Mouse (Mus musculus): ENCODE measurements around the gene Asic1. TPM values are rescaled to one million over a fixed set of nuclear protein-coding genes. Genes with fewer than 3 reads are reported as not detected.
"Not testable (repeated sequence)": the region's sequence is repeated elsewhere in the genome, so short reads cannot be mapped to it uniquely, and the experiment has no call there.

Asic1 gene
- polyA plus RNA-seq, 1 experiment from 2014 or later = 4.1 TPM

DNA sequence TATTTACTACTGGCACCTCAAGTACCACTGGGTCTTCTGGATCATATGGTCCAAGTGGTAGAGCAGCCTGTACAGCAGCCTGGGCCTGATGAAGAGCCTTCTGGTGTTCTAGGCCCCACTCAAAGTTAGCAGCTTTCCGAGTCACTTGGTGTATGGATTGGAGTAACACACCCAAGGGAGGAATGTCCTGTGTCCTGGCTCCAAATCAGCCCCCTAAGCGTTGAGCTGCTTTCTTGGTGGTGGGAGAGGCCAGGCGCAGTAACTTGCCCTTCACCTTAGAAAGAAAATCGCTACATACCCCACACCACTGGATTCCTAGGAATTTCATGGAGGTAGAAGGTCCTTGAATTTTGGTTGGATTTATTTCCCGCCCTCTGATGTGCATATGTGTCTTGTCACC lies 14.0 kb downstream of the Asic1 start:
- 91% methylated on average over 5 of the region's 5 CpGs for WGBS
- no peak for ATAC-seq (ENCODE audit: low read depth)
- Histone ChIP-seq H3K9ac (ENCODE audit: low read depth, low read length) (no peak overlapping the region), H3K27me3 (replicated peaks; ENCODE audit: control insufficient read depth, insufficient read depth, low read length) (no peaks in the 10 kb centered on the region), H3K36me3 (ENCODE audit: control insufficient read depth, insufficient read depth, low read length) (no peaks in the 10 kb centered on the region), H3K4me3 (ENCODE audit: low read depth, low read length) (no peak overlapping the region), H3K27ac (replicated peaks; ENCODE audit: low read depth, low read length) (no peak overlapping the region), H3K9me3 (ENCODE audit: control insufficient read depth, low read length) (no peaks in the 10 kb centered on the region), H3K4me1 (ENCODE audit: control insufficient read depth, insufficient read depth, low read length) (no peaks in the 10 kb centered on the region), H3K4me2 (ENCODE audit: low read depth, low read length) (no peak overlapping the region)
- no peak for DNase-seq (ENCODE audit: low spot score)

DNA sequence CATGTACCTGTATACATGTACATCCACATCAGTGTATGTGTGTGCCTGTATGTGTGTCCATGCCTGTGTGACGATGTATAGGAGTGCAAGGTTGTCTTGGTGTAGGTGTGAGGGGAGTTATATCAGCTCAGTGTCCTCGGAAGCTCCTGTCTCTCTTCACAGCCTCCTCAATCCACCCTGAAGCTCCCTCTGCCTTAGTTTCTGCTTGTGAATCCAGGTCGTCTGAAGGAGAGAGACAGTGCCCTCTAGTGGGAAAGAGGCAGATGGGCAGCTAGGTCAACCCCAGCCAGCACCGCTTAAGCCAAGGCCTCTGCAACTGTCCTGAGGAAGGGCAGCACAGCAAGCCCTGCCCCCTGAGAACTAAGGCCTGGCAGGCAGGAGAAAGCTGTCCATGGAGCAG lies 18.5 kb downstream of the Asic1 start:
- Histone ChIP-seq H3K4me1 (ENCODE audit: control insufficient read depth, insufficient read depth, low read length) (no peaks in the 10 kb centered on the region), H3K27me3 (replicated peaks; ENCODE audit: control insufficient read depth, insufficient read depth, low read length) (no peaks in the 10 kb centered on the region), H3K9ac (ENCODE audit: low read depth, low read length) (no peak overlapping the region), H3K9me3 (ENCODE audit: control insufficient read depth, low read length) (no peaks in the 10 kb centered on the region), H3K4me3 (ENCODE audit: low read depth, low read length) (no peak overlapping the region), H3K36me3 (ENCODE audit: control insufficient read depth, insufficient read depth, low read length) (no peaks in the 10 kb centered on the region), H3K27ac (replicated peaks; ENCODE audit: low read depth, low read length) (no peak overlapping the region), H3K4me2 (ENCODE audit: low read depth, low read length) (no peak overlapping the region)
- WGBS = 4% methylated on average over 4 of the region's 4 CpGs
- peak; percentile 69 for ATAC-seq (ENCODE audit: low read depth)
- DNase-seq (ENCODE audit: low spot score) = peak; percentile 77

DNA sequence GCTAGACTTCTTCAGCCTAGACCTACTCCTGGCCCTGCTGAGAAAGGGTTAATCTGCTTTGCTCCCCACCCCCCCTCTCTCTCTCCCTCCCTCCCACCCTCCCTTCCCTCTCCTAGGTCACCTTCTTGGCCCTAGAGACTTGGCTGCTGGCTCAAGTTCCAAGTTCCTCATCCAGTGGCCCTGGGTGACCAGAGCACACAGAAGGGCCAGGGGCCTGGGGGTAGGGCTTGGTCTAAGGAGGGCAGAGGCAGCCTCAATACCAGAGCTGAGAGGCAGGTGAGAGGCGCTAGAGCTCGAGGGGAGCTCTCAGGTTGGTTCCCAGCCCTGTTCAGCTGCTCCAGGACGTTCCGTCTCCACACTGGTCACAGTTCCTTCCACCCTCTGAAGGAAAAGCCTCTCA lies 20.8 kb downstream of the Asic1 start:
- ATAC-seq (ENCODE audit: low read depth) (no peak), DNase-seq (ENCODE audit: low spot score) (no peak)
- Histone ChIP-seq H3K27ac (replicated peaks; ENCODE audit: low read depth, low read length) (no peak overlapping the region), H3K4me3 (ENCODE audit: low read depth, low read length) (no peak overlapping the region), H3K9me3 (ENCODE audit: control insufficient read depth, low read length) (no peaks in the 10 kb centered on the region), H3K36me3 (ENCODE audit: control insufficient read depth, insufficient read depth, low read length) (no peaks in the 10 kb centered on the region), H3K4me1 (ENCODE audit: control insufficient read depth, insufficient read depth, low read length) (no peaks in the 10 kb centered on the region), H3K4me2 (ENCODE audit: low read depth, low read length) (no peak overlapping the region), H3K27me3 (replicated peaks; ENCODE audit: control insufficient read depth, insufficient read depth, low read length) (no peaks in the 10 kb centered on the region), H3K9ac (ENCODE audit: low read depth, low read length) (no peak overlapping the region)
- 9% methylated on average over 4 of the region's 4 CpGs for WGBS

DNA sequence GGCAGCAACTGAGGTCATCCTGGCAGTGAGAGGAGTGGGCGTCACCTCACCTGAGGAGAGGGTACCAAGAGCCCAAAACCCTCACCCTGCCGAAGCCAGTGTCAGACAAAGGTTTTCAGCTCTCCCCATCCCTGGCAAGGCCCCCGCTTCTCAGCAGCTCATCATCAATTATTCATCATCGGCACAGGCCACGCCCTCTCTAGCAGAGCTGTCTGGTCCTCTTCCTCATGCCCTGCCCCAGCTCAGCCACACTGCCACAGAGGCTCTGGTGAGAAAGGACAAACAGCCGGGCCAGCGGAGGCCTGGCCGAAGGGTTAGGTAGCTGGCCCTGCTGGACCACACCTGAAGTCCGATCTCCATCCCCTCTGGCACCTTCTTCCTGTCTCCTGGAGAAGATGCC lies 21.8 kb downstream of the Asic1 start:
- Histone ChIP-seq H3K27ac (replicated peaks; ENCODE audit: low read depth, low read length) (no peak overlapping the region), H3K9me3 (ENCODE audit: control insufficient read depth, low read length) (no peaks in the 10 kb centered on the region), H3K27me3 (replicated peaks; ENCODE audit: control insufficient read depth, insufficient read depth, low read length) (no peaks in the 10 kb centered on the region), H3K36me3 (ENCODE audit: control insufficient read depth, insufficient read depth, low read length) (no peaks in the 10 kb centered on the region), H3K4me3 (ENCODE audit: low read depth, low read length) (no peak overlapping the region), H3K4me1 (ENCODE audit: control insufficient read depth, insufficient read depth, low read length) (no peaks in the 10 kb centered on the region), H3K9ac (ENCODE audit: low read depth, low read length) (no peak overlapping the region), H3K4me2 (ENCODE audit: low read depth, low read length) (no peak overlapping the region)
- ATAC-seq (ENCODE audit: low read depth) (no peak), DNase-seq (ENCODE audit: low spot score) (no peak)
- WGBS = 59% methylated on average over 5 of the region's 9 CpGs

DNA sequence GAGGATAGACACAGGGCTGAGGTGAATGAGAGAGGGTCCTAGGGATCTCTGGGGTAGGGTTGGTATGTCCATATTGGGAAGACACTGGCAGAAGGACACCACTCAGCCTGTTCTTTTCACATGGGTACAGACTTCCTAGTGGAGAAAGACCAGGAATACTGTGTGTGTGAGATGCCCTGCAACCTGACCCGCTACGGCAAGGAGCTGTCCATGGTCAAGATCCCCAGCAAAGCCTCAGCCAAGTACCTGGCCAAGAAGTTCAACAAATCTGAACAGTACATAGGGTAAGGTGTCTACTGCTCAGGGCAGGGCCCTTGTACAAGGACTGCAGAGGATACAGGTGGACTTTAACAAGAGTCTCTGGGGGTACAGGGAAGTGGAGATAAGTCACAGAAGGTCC lies 27.1 kb downstream of the Asic1 start:
- no peak for DNase-seq (ENCODE audit: low spot score)
- Histone ChIP-seq H3K4me1 (ENCODE audit: control insufficient read depth, insufficient read depth, low read length) (no peaks in the 10 kb centered on the region), H3K27ac (replicated peaks; ENCODE audit: low read depth, low read length) (no peak overlapping the region), H3K9me3 (ENCODE audit: control insufficient read depth, low read length) (no peaks in the 10 kb centered on the region), H3K4me2 (ENCODE audit: low read depth, low read length) (no peak overlapping the region), H3K27me3 (replicated peaks; ENCODE audit: control insufficient read depth, insufficient read depth, low read length) (no peaks in the 10 kb centered on the region), H3K4me3 (ENCODE audit: low read depth, low read length) (no peak overlapping the region), H3K9ac (ENCODE audit: low read depth, low read length) (no peak overlapping the region), H3K36me3 (ENCODE audit: control insufficient read depth, insufficient read depth, low read length) (no peaks in the 10 kb centered on the region)
- WGBS = 0% methylated on average over 2 of the region's 2 CpGs
- no peak for ATAC-seq (ENCODE audit: low read depth)

DNA sequence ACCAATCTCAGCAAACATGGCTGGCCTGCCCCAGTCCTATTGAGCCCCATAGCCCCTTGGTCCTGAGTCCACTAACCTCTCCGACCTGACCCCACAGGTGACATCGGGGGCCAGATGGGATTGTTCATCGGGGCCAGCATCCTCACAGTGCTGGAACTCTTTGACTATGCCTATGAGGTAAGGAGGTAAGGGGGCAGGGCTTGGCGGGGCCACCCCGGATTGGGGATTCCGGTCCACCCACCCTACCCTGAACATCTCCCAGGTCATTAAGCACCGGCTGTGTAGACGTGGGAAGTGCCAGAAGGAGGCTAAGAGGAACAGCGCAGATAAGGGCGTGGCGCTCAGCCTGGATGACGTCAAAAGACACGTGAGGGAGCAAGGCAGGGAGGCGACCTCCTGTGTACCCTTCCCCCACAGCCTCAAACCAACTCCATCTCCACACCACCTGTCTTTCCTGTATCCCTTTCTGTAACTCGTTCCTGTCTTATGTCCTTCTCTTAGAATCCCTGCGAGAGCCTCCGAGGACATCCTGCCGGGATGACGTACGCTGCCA lies 28.4 kb downstream of the Asic1 start:
- no peaks in the 10 kb centered on the region for H3K9me3 ChIP-seq (ENCODE audit: control insufficient read depth, low read length)
- H3K36me3 ChIP-seq (ENCODE audit: control insufficient read depth, insufficient read depth, low read length) = 0 out of 2 replicates have a peak, but pooled peaks cover 3% of the 10 kb centered on the region
- no peak for DNase-seq (ENCODE audit: low spot score)
- no peaks in the 10 kb centered on the region for H3K27me3 ChIP-seq (replicated peaks; ENCODE audit: control insufficient read depth, insufficient read depth, low read length)
- ATAC-seq (ENCODE audit: low read depth) = no peak
- H3K9ac ChIP-seq (ENCODE audit: low read depth, low read length) = no peak overlapping the region
- 33% methylated on average over 20 of the region's 20 CpGs for WGBS
- H3K27ac ChIP-seq (replicated peaks; ENCODE audit: low read depth, low read length) = no peak overlapping the region
- no peak overlapping the region for H3K4me3 ChIP-seq (ENCODE audit: low read depth, low read length)
- peaks cover 10% of the 10 kb centered on the region for H3K4me1 ChIP-seq (ENCODE audit: control insufficient read depth, insufficient read depth, low read length)
- no peak overlapping the region for H3K4me2 ChIP-seq (ENCODE audit: low read depth, low read length)

DNA sequence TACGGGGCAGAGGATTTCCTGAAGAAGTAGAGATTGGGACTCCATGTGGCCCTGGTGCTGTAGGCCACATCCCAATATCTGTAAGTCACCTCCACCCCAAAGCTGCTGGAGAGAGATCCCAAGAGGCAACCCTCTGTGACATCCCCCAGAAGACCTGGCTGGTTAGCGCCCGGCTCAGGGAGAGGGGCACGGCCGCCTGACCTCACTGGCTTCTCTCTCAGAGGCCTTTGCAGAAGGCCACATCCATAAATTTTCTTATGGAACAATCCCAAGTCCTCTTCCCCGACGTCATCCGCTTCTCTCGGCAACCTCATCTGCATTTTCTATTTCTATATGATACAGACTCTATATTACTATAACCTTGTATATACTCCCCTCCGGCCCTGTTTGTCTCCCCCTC lies 29.5 kb downstream of the Asic1 start:
- Histone ChIP-seq H3K27ac (replicated peaks; ENCODE audit: low read depth, low read length) (no peak overlapping the region), H3K4me2 (ENCODE audit: low read depth, low read length) (no peak overlapping the region), H3K4me3 (ENCODE audit: low read depth, low read length) (no peak overlapping the region), H3K4me1 (ENCODE audit: control insufficient read depth, insufficient read depth, low read length) (peaks cover 15% of the 10 kb centered on the region), H3K27me3 (replicated peaks; ENCODE audit: control insufficient read depth, insufficient read depth, low read length) (no peaks in the 10 kb centered on the region), H3K9ac (ENCODE audit: low read depth, low read length) (peak overlapping the region; percentile 25; the same call in 1 of the 2 replicates), H3K36me3 (ENCODE audit: control insufficient read depth, insufficient read depth, low read length) (peaks cover 14% of the 10 kb centered on the region), H3K9me3 (ENCODE audit: control insufficient read depth, low read length) (no peaks in the 10 kb centered on the region)
- whole genome bisulfite sequencing = 81% methylated on average over 8 of the region's 10 CpGs
- no peak for DNase-seq (ENCODE audit: low spot score)
- no peak for ATAC-seq (ENCODE audit: low read depth)

DNA sequence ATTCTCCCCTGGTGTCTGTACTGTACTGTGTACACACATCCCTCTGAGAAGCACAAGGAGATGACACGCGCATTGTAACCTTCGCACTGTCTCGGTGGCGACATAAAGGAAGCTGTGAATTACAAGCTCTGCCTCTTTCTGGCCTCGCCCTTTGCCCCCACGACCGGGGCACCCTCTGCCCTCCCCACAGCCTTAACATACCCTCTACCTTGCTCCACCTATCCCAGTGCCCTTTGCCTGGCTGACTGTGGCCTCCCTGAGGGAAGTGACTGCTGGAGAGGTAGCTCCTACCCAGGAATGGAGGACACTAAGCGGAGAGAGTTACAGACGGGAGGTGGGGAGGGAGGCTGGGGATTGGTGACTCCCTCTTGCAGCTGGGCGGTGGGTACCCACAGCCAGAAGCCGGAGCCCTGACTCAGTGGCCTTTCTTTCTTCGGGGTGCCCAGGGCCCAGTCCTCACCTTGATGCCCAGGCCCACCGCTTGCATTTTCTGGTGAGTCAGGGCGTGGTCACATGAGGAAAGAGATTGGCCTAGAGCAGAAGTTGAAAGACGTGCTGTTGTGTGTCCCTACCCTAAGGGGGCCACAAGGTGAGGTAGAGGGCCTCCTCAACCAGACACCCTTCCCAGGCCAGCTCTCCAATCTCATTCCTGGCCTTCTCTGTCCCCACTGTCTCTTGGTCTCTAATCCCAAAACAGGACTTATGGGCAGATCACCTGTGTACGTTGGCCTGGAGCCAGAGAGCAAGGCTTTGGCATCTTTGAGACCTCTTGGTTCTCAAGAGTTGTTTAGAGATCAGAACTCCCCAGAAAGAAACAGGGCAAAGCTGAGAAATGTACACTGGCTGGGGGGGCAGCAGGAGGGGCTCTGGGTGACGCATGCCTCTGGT lies 30.3 kb downstream of the Asic1 start:
- Histone ChIP-seq H3K4me3 (ENCODE audit: low read depth, low read length) (no peak overlapping the region), H3K36me3 (ENCODE audit: control insufficient read depth, insufficient read depth, low read length) (peaks cover 19% of the 10 kb centered on the region), H3K4me2 (ENCODE audit: low read depth, low read length) (no peak overlapping the region), H3K27me3 (replicated peaks; ENCODE audit: control insufficient read depth, insufficient read depth, low read length) (no peaks in the 10 kb centered on the region), H3K9ac (ENCODE audit: low read depth, low read length) (peak overlapping the region; percentile 25; the same call in 1 of the 2 replicates), H3K4me1 (ENCODE audit: control insufficient read depth, insufficient read depth, low read length) (peaks cover 15% of the 10 kb centered on the region), H3K27ac (replicated peaks; ENCODE audit: low read depth, low read length) (no peak overlapping the region), H3K9me3 (ENCODE audit: control insufficient read depth, low read length) (no peaks in the 10 kb centered on the region)
- ATAC-seq (ENCODE audit: low read depth) (no peak), DNase-seq (ENCODE audit: low spot score) (no peak)
- WGBS = 86% methylated on average over 17 of the region's 18 CpGs

DNA sequence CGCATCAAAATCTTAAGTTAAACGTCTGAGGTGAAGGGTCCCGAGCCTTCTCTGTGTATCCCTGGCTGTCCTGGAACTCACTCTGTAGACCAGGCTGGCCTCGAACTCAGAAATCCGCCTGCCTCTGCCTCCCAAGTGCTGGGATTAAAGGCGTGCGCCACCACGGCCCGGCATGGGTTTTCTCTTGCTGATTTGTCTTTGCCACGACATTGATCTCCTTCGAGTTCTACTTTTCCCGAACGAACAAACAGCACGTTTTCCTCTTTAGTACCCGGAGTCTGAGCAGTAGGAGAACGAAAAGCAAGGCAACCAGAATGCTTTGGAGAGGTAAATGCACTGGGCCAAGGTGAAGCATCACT lies 31.5 kb downstream of the Asic1 start:
- not testable (repeated sequence) for DNase-seq (ENCODE audit: low spot score); H3K27me3 ChIP-seq (replicated peaks; ENCODE audit: control insufficient read depth, insufficient read depth, low read length); ATAC-seq (ENCODE audit: low read depth); H3K9me3 ChIP-seq (ENCODE audit: control insufficient read depth, low read length)
- H3K9ac ChIP-seq (ENCODE audit: low read depth, low read length) = peak overlapping the region; percentile 92
- H3K4me2 ChIP-seq (ENCODE audit: low read depth, low read length) = peak overlapping the region; percentile 53
- H3K4me3 ChIP-seq (ENCODE audit: low read depth, low read length) = peak overlapping the region; percentile 66
- WGBS = 45% methylated on average over 16 of the region's 16 CpGs
- H3K4me1 ChIP-seq (ENCODE audit: control insufficient read depth, insufficient read depth, low read length) = peaks cover 15% of the 10 kb centered on the region
- H3K36me3 ChIP-seq (ENCODE audit: control insufficient read depth, insufficient read depth, low read length) = peaks cover 29% of the 10 kb centered on the region
- H3K27ac ChIP-seq (replicated peaks; ENCODE audit: low read depth, low read length) = peak overlapping the region; percentile 96; the same call in 1 of the 2 replicates
